Mouse (Mus musculus) ES-CJ7 (cell line): ENCODE measurements around the gene Trip12.

Experiments used
- DNase-seq: peaks from one replicate; pipeline ENCODE4 v3.0.0; 2011; ENCODE audit warnings: low read depth, low spot score

Gene Trip12

DNA sequence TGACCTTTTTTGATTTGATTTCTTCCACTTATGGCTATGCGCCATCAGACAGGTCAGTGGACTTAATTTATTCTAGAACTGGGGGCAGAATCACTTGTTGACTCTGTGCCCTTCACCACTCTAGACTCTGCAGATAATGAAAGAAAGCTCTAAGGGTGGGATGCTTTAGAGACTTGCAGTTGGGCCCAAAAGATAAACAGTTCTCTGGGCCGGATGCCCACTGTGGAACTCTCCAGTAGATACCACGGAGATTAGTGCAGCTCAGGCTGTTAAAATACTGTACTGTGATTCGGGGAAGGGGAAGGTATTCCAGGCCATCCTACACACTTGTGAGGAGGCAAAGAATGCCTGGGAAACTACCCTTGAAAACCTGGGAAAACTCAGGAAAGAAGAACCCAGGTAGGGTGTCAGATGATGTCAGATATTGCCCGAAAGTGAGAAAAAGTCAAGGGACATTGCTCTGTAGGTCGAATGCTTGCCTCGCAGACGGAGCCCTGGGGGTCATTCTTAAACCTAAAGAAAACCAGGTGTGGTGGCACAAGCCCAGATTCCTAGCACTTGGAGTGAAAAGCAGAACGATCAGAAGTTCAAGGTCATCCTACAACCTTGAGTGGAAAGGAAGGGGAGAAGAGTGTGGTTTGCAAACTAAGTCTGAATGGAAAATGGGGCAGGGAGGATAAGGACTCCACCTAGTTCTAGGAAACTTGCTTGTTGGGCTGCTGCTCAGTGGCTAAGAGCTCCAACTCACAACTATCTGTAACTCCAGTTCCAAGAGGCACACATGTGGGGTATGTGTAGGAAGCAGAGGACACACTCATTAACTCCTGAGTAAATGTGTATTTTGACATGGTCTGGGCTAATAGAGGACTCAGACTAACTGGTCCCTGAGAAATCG is 20.3 kb upstream of the Trip12 start:
- DNase-seq = peak; percentile 99

GRCm38 (mm10) chr1:84859597-84859996 is 19.3 kb upstream of the Trip12 start:
- DNase-seq = peak; percentile 42

GRCm38 (mm10) chr1:84855756-84856155 is 15.4 kb upstream of the Trip12 start:
- no peak for DNase-seq

GRCm38 (mm10) chr1:84854966-84855365 is 14.7 kb upstream of the Trip12 start:
- no peak for DNase-seq

- no peak for DNase-seq
These were observed 13.4 kb upstream of the Trip12 start for GRCm38 (mm10) chr1:84853721-84854120.

DNA sequence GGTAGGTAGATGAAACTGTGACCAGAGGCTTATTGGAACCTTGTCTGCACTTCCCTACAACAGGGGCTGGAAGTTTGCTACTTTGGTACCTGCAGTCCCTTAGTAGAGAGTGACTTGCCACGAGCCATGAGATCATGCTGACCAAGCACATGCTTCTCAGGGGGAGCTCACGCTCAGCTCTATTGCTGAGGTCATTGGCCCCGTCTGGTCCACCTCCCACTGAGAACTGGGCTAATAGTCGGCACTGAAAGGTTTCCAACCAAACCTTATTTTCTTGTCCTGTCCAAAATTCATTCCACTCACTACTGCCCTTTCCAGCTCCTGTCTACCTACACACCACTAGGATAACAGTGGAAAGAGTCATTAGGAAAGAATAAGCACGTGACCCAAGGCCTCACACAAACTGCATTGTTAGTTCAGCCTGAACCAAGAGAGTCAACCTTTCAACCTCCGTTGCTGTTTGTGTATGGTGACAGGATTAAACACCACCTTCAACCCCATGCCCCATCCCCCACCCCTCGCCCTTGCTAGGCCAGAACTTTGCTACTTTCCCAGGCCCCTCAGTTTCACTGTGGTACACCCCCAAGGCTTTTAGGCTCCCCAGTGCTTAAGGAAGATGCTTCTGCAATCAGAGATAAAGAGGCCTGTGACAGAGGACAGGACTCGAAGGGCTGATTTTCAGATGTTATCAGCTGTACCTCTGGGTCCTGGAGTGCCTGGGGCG is 11.4 kb upstream of the Trip12 start:
- DNase-seq = peak; percentile 74

DNA sequence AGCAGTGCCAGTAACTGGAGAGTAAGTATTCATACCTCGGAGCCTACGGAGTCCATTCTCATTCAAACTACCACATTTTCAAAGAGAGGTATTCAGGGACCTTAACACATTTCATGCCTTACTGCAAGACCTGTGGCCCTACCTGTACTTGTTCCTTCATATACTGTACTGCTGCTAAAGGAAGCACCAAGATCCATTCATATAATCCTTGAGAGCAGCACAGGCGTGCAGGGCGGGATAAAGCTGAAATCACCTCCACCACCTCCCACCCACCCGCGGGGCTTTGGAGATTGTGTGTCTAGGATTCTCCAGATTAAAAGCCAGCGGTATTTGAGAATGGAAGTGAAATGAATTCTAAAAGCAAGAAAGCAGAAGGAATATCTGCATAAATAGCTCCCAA is 10.2 kb upstream of the Trip12 start:
- DNase-seq = peak; percentile 37

- peak; percentile 73 for DNase-seq
These were observed 9.5 kb upstream of the Trip12 start for GRCm38 (mm10) chr1:84849804-84850203.

DNA sequence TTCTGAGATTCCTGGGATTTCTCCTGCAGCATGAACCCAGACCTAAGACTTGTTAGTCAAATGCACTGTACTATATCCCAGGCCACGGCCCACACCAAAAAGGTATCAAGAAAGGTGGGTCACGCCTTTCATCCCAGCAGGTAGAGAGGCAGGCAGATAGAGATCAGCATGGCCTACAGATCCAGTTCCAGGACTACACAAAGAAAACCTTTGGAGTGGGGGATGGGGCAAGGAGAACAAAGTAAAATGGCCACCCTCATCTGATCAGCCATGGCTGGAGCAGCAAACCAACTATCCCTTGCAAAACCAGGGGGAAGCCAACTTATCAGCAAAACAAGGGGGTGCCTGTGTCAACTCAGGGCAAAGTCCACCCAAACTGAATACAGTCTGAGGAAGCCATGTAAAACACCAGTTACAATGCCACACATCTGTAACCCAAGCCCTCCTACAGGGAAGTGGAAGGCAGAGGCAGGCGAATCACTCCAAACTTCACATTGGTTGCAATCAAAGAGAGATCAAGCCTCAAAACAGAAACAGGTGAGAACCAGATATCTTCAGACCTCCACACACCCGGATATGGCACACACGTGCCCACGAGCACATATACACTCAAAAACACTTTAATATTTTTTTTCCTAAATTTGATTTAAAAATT is 8.6 kb upstream of the Trip12 start:
- peak; percentile 90 for DNase-seq

DNA sequence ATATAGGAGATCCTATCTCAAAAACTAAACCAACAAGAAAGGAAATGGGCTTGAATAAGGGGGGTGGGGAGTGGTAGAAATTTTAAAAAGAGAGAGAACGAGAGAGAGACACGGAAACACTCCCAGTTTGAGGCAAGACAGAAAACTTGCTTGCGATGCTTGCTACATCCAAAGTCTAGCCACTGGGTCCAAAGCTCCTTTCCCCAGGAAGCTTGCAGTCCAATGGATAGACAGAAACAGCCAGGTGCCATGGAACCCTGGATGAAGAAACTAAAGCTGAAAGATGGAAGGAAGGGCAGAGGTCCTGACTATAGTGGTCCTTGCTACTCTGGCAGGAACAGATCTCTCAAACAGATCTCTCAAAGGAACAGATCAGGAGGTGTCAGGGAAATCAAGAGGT is 8.0 kb upstream of the Trip12 start:
- no peak for DNase-seq

GRCm38 (mm10) chr1:84847698-84848097 is 7.4 kb upstream of the Trip12 start:
- peak; percentile 62 for DNase-seq

GRCm38 (mm10) chr1:84843366-84843765 is 3.0 kb upstream of the Trip12 start:
- DNase-seq = no peak

GRCm38 (mm10) chr1:84841061-84841460 is 745 bp upstream of the Trip12 start:
- peak; percentile 69 for DNase-seq

GRCm38 (mm10) chr1:84839309-84840017 is 853 bp downstream of the Trip12 start, which contains the start of gene Fbxo36:
TSS of gene Fbxo36 (plus strand) at chr1:84839841.
- peak; percentile 98 for DNase-seq

GRCm38 (mm10) chr1:84838621-84839151 is 1.6 kb downstream of the Trip12 start:
- DNase-seq = peak; percentile 87

GRCm38 (mm10) chr1:84838156-84838555 is 2.2 kb downstream of the Trip12 start:
- DNase-seq = no peak

DNA sequence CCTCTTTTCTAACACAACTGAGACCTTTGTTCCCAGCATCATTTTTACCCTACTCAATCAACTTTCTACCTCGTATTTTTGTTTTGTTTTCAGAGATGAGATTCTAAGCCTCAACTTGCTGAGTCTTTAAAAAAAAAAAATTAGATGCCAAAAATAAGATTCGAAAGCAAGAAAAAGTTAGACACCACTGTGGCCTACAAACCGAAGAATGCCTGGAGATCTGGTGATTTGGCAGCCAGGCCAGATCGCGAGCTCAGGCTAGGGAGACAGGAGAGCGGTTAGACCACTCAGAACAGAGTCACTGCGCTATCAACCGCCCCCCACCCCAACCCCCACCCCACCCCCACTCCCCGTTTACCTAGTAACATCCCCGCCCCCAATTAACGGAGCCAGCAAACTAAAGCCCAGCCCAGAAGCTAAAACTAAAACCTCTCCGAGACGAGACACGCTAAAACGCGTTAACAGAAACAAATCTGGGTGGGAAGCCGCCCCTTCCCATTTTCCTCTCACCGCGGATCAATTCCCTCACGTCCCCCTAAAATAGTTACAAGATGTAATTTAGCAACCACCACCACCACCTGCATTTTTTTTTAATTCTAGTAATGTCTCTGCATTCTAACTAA is 2.7 kb downstream of the Trip12 start:
- DNase-seq = peak; percentile 73

DNA sequence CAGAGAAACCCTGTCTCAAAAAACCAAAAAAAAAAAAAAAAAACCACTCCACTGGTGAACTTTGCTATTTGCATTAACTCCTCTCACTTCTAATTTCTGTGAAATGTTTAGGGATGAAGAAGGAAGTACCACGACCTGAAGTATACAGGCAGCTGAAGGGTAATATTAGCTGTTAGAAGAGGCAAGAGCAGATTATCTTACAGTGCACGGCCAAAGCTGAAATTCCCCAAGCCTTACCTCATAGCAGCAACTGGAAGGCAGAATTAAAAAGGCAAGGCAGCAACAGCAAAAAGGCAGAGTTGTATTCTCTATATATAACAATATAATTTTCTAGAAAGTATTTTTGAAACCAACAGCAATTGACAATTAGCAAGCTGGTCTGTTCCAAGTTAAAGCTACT is 15.2 kb downstream of the Trip12 start:
- no peak for DNase-seq

DNA sequence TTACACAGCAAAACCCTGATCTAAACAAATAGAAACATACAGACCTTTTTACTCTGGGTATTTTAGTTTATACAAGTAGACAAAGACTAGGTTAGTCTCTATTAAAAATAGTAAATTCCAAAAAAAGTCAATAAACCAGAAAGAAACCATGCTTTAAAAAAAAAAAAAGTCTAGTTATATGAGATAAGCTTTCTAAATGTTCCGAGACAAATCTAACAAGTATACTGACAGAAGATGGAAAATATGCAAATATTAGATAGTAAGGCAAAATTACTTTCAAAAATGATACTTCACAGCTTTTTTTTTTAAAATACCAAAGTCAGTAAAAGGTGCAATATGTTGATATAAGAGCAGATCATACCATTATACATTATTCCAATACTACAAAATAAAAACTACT is 22.7 kb downstream of the Trip12 start:
- no peak for DNase-seq

DNA sequence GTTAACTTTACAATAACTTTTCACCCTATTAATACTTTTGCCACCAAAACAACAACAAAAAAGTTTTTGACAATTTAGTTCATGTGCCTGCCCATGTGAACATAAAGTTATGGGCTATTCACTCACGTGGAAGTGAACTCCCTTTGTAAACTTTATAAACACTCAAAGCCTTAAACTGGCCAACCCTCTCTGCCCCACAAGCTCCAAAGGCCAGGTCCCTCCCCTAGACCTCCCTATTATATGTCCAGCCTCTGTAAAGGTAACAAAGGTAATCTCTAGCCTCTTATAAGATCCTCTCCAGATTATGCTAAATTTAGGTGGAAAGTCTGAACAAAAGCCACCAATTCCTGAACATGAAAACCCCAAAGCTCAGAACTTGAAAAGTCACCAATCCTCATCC is 36.5 kb downstream of the Trip12 start:
- no peak for DNase-seq

DNA sequence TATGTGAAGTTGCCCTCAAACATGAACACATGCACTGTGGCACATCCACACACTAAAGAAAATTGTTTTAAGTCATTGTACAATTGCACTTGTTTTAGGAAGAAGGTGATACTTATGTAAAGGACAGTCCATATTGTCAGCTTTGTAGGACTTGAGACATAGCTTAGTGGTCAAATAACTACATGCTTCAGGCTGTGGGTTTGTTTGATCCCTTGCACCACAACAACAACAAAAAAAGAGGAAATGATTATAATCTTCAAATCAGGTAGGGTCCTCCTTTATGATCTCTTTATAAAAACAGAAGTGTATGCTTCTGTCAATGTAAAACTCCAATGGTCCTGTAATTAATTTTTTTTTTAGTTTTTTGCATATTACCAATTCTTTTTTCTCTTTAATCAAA is 41.1 kb downstream of the Trip12 start:
- no peak for DNase-seq
